Mouse (Mus musculus) lung, postnatal 0 days (tissue): ENCODE measurements at regions not wholly inside any gene's neighbourhood (a gene's known extent, or its start where the extent isn't known, plus 50 kb on each side); places are given as distances from the start of the nearest gene placed in this dataset.
A peak's percentile ranks its signal among the peaks of the same experiment; 100 is the strongest.

Experiments used
- ATAC-seq: fragments of 200-750 bp; cut with Nextera tagmentation; 2 replicates; pipeline ENCODE4 v1.8.0; 2017; ENCODE audit warnings: moderate library complexity
- DNase-seq: peaks from one replicate; pipeline ENCODE4 v3.0.0-alpha.2; 2016; ENCODE audit warnings: low spot score
- H3K27ac ChIP-seq: fragments of 300-500 bp; sonication (generic); 2 replicates; pipeline ENCODE4 v1.5.1; 2014; ENCODE audit warnings: antibody characterized with exemption, mild to moderate bottlenecking, low read length, mixed read lengths
- H3K27me3 ChIP-seq: fragments of 300-500 bp; sonication (generic); replicated peaks from 2 replicates; pipeline ENCODE4 v1.6.1; 2014; ENCODE audit warnings: low read length, mixed read lengths; ENCODE audit not compliant: insufficient read depth
- H3K36me3 ChIP-seq: fragments of 300-500 bp; sonication (generic); 2 replicates; pipeline ENCODE4 v1.6.1; 2014; ENCODE audit warnings: low read length, mixed read lengths; ENCODE audit not compliant: insufficient read depth
- H3K4me1 ChIP-seq: fragments of 300-500 bp; sonication (generic); 2 replicates; pipeline ENCODE4 v1.6.1; 2014; ENCODE audit warnings: antibody characterized with exemption, low read depth, low read length, mixed read lengths; ENCODE audit not compliant: insufficient read depth
- H3K4me2 ChIP-seq: fragments of 300-500 bp; sonication (generic); replicated peaks from 2 replicates; pipeline ENCODE4 v1.6.1; 2014; ENCODE audit warnings: low read depth, mild to moderate bottlenecking, low read length, moderate library complexity, mixed read lengths
- H3K4me3 ChIP-seq: fragments of 300-500 bp; sonication (generic); 2 replicates; pipeline ENCODE4 v1.5.1; 2014; ENCODE audit warnings: low read depth, low read length
- H3K9ac ChIP-seq: fragments of 300-500 bp; sonication (generic); replicated peaks from 2 replicates; pipeline ENCODE4 v1.6.1; 2014; ENCODE audit warnings: low read depth, mild to moderate bottlenecking
- H3K9me3 ChIP-seq: fragments of 300-500 bp; sonication (generic); 2 replicates; pipeline ENCODE4 v1.6.1; 2016; ENCODE audit warnings: low read length, mixed read lengths
- CTCF ChIP-seq: IDR thresholded peaks from 2 replicates; pipeline ENCODE4 v1.5.1; 2016; ENCODE audit warnings: antibody characterized with exemption, mild to moderate bottlenecking
- EP300 ChIP-seq: IDR thresholded peaks from 2 replicates; pipeline ENCODE4 v1.6.1; 2016; ENCODE audit warnings: antibody characterized with exemption, mild to moderate bottlenecking, control low read depth
- WGBS: fragments of 180-500 bp; shearing (Covaris S2); extraction: QIAGEN DNeasy Blood & Tissue Kit; methylation state at CpG from one replicate; pipeline ENCODE4 v1.1.7; 2014; 5-methylcytosine and 5-hydroxymethylcytosine counted together

GRCm38 (mm10) chr11:22668220-22668619 is 156.3 kb downstream of the Tmem17 start:
- Histone ChIP-seq H3K27ac (no peak overlapping the region), H3K4me2 (no peak overlapping the region), H3K27me3 (no peaks in the 10 kb centered on the region), H3K4me3 (no peak overlapping the region), H3K9ac (no peak overlapping the region), H3K9me3 (no peaks in the 10 kb centered on the region), H3K4me1 (no peaks in the 10 kb centered on the region), H3K36me3 (no peaks in the 10 kb centered on the region)
- DNase-seq (no peak), ATAC-seq (no peak)
- no peak for TF ChIP-seq CTCF
- TF ChIP-seq EP300, result no peak
- 19% methylated on average over 2 of the region's 2 CpGs for WGBS

GRCm38 (mm10) chr11:22669267-22669666 is 157.4 kb downstream of the Tmem17 start:
- Histone ChIP-seq H3K9ac (no peak overlapping the region), H3K27ac (no peak overlapping the region), H3K4me3 (no peak overlapping the region), H3K27me3 (no peaks in the 10 kb centered on the region), H3K4me2 (no peak overlapping the region), H3K36me3 (no peaks in the 10 kb centered on the region), H3K4me1 (no peaks in the 10 kb centered on the region), H3K9me3 (no peaks in the 10 kb centered on the region)
- DNase-seq (peak; percentile 57), ATAC-seq (peak; percentile 71)
- WGBS, result 56% methylated on average over 4 of the region's 4 CpGs
- TF ChIP-seq EP300, result peak; percentile 77
- no peak for TF ChIP-seq CTCF

- TF ChIP-seq CTCF (no peak), EP300 (no peak)
- ATAC-seq, result no peak
Measured at GRCm38 (mm10) chr11:22671791-22672490, 160.1 kb downstream of the Tmem17 start.

GRCm38 (mm10) chr11:22675047-22675446 is 163.2 kb downstream of the Tmem17 start:
- Histone ChIP-seq H3K4me2 (no peak overlapping the region), H3K4me1 (no peaks in the 10 kb centered on the region), H3K9ac (no peak overlapping the region), H3K9me3 (no peaks in the 10 kb centered on the region), H3K36me3 (no peaks in the 10 kb centered on the region), H3K4me3 (no peak overlapping the region), H3K27ac (no peak overlapping the region), H3K27me3 (no peaks in the 10 kb centered on the region)
- WGBS, result 47% methylated on average over 3 of the region's 3 CpGs
- no peak for TF ChIP-seq EP300
- TF ChIP-seq CTCF, result no peak
- DNase-seq (no peak), ATAC-seq (no peak)

More at GRCm38 (mm10) chr11:22671791-22672490, 160.1 kb downstream of the Tmem17 start:
- WGBS, result 36% methylated on average over 5 of the region's 5 CpGs
- no peaks in the 10 kb centered on the region for H3K36me3 ChIP-seq
- H3K4me2 ChIP-seq, result no peak overlapping the region
- no peak overlapping the region for H3K4me3 ChIP-seq
- H3K27ac ChIP-seq, result no peak overlapping the region
- no peaks in the 10 kb centered on the region for H3K9me3 ChIP-seq
- no peaks in the 10 kb centered on the region for H3K4me1 ChIP-seq
- no peak for DNase-seq
- no peak overlapping the region for H3K9ac ChIP-seq
- no peaks in the 10 kb centered on the region for H3K27me3 ChIP-seq

GRCm38 (mm10) chr11:22675754-22676153 is 163.9 kb downstream of the Tmem17 start:
- no peak overlapping the region for H3K4me2 ChIP-seq
- TF ChIP-seq EP300, result no peak
- TF ChIP-seq CTCF, result no peak
- no peak overlapping the region for H3K9ac ChIP-seq
- no peak for DNase-seq
- no peaks in the 10 kb centered on the region for H3K9me3 ChIP-seq
- no peaks in the 10 kb centered on the region for H3K36me3 ChIP-seq
- H3K27me3 ChIP-seq, result no peaks in the 10 kb centered on the region
- H3K4me3 ChIP-seq, result no peak overlapping the region
- no peak overlapping the region for H3K27ac ChIP-seq
- no peaks in the 10 kb centered on the region for H3K4me1 ChIP-seq
- no peak for ATAC-seq
- 85% methylated on average over 1 of the region's 1 CpGs for WGBS

GRCm38 (mm10) chr11:22677337-22677736 is 165.4 kb downstream of the Tmem17 start:
- H3K36me3 ChIP-seq, result no peaks in the 10 kb centered on the region
- H3K4me2 ChIP-seq, result no peak overlapping the region
- DNase-seq, result peak; percentile 45
- no peaks in the 10 kb centered on the region for H3K4me1 ChIP-seq
- H3K9me3 ChIP-seq, result no peaks in the 10 kb centered on the region
- TF ChIP-seq CTCF, result peak; percentile 69
- TF ChIP-seq EP300, result no peak
- 51% methylated on average over 2 of the region's 2 CpGs for WGBS
- no peaks in the 10 kb centered on the region for H3K27me3 ChIP-seq
- H3K4me3 ChIP-seq, result no peak overlapping the region
- no peak; the same call in 1 of the 2 replicates for ATAC-seq
- no peak overlapping the region for H3K27ac ChIP-seq
- no peak overlapping the region for H3K9ac ChIP-seq

GRCm38 (mm10) chr11:22684576-22684975 is 172.7 kb downstream of the Tmem17 start:
- Histone ChIP-seq H3K4me3 (no peak overlapping the region), H3K4me1 (no peaks in the 10 kb centered on the region), H3K27me3 (no peaks in the 10 kb centered on the region), H3K4me2 (no peak overlapping the region), H3K9me3 (no peaks in the 10 kb centered on the region), H3K9ac (no peak overlapping the region), H3K36me3 (no peaks in the 10 kb centered on the region), H3K27ac (no peak overlapping the region)
- 89% methylated on average over 4 of the region's 4 CpGs for WGBS
- ATAC-seq, result no peak
- DNase-seq, result no peak
- TF ChIP-seq EP300 (no peak), CTCF (no peak)
